Comparison of ENCODE assay signal across 1 mouse cellular context in the genomic region with DNA sequence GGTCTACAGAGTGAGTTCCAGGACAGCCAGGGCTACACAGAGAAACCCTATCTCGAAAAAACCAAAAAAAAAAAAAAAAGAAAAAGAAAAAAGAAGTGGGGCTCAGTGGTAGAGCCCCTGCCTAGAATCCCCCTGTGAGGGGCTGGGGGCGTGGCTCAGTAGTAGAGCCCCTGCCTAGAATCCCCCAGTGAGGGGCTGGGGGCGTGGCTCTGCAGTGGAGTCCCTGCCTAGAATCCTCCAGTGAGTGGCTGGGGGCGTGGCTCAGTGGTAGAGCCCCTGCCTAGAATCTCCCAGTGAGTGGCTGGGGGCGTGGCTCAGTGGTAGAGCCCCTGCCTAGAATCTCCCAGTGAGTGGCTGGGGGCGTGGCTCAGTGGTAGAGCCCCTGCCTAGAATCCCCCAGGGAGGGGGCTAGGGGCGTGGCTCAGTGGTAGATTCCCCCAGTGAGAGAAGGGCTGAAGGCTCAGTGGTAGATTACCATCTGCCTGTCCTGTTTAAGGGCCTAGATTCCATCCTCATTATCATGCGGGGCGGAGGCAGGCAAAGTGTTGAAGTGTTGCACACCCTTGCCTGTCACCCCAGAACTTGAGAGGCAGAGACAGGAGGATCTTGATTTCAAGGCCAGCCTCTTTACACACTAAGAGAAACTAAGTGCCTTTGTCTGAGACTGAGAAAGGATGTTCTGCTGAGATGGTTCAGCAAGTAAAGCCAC. TPM values are rescaled to one million over a fixed set of nuclear protein-coding genes. Genes with fewer than 3 reads are reported as not detected.
"Had no signal": no experiment of that assay in that cellular context is flagged by ENCODE, and none has a peak within 500 bp of the region (broad histone marks: within the 10 kb centered on the region; RNA-seq: fewer than 3 reads in every experiment).

No protein-coding gene starts in this region.

RNA-seq across cellular contexts. Expression of gene Hipk4, which starts 28.3 kb away (rescaled TPM):
- total RNA-seq: neutrophil, adult 5-6 weeks had no signal
